Comparison of ENCODE assay signal across 33 mouse cellular contexts in genomic region chr14:79473384-79473783, GRCm38 (mm10). TPM values are rescaled to one million over a fixed set of nuclear protein-coding genes. Genes with fewer than 3 reads are reported as not detected.
"Had no signal": no experiment of that assay in that cellular context is flagged by ENCODE, and none has a peak within 500 bp of the region (broad histone marks: within the 10 kb centered on the region; RNA-seq: fewer than 3 reads in every experiment).

No protein-coding gene starts in this region.

- H3K4me3 ChIP-seq: left cerebral cortex, adult 2 months; limb, embryonic 10.5 days; limb, embryonic 12.5 days; limb, embryonic 13.5 days; limb, embryonic 15.5 days; liver, embryonic 12.5 days; liver, embryonic 13.5 days; liver, embryonic 15.5 days; lung, embryonic 15.5 days; megakaryocyte, embryonic 14.5 days; midbrain, embryonic 10.5 days; midbrain, embryonic 12.5 days; midbrain, embryonic 13.5 days; midbrain, embryonic 15.5 days; myocyte; neural tube, embryonic 12.5 days had no signal

- H3K27me3 ChIP-seq: limb, embryonic 12.5 days; limb, embryonic 13.5 days; limb, embryonic 15.5 days; liver, embryonic 12.5 days; liver, embryonic 13.5 days; liver, embryonic 15.5 days; lung, embryonic 15.5 days; megakaryocyte, embryonic 14.5 days; midbrain, embryonic 12.5 days; midbrain, embryonic 13.5 days; midbrain, embryonic 15.5 days; neural tube, embryonic 12.5 days had no signal

- H3K4me1 ChIP-seq: limb, embryonic 10.5 days; limb, embryonic 12.5 days; limb, embryonic 13.5 days; limb, embryonic 15.5 days; liver, embryonic 13.5 days; liver, embryonic 15.5 days; lung, embryonic 15.5 days; midbrain, embryonic 10.5 days; midbrain, embryonic 12.5 days; neural tube, embryonic 12.5 days had no signal

- H3K9me3 ChIP-seq: limb, embryonic 10.5 days; limb, embryonic 12.5 days; limb, embryonic 13.5 days; limb, embryonic 15.5 days; liver, embryonic 12.5 days; liver, embryonic 13.5 days; liver, embryonic 15.5 days; lung, embryonic 15.5 days; megakaryocyte, embryonic 14.5 days; midbrain, embryonic 10.5 days; midbrain, embryonic 12.5 days; midbrain, embryonic 13.5 days; midbrain, embryonic 15.5 days; neural tube, embryonic 12.5 days had no signal

- H3K4me2 ChIP-seq: limb, embryonic 12.5 days; limb, embryonic 13.5 days; limb, embryonic 15.5 days; liver, embryonic 11.5 days; liver, embryonic 12.5 days; liver, embryonic 13.5 days; liver, embryonic 15.5 days; lung, embryonic 14.5 days; lung, embryonic 15.5 days; midbrain, embryonic 11.5 days; midbrain, embryonic 12.5 days; midbrain, embryonic 13.5 days; midbrain, embryonic 15.5 days; neural tube, embryonic 12.5 days had no signal

- H3K9ac ChIP-seq: limb, embryonic 12.5 days; limb, embryonic 13.5 days; limb, embryonic 15.5 days; liver, embryonic 12.5 days; liver, embryonic 13.5 days; liver, embryonic 14.5 days; liver, embryonic 15.5 days; lung, embryonic 14.5 days; lung, embryonic 15.5 days; midbrain, embryonic 12.5 days; midbrain, embryonic 13.5 days; midbrain, embryonic 15.5 days; neural tube, embryonic 12.5 days had no signal

- H3K27ac ChIP-seq: left cerebral cortex, adult 2 months; limb, embryonic 10.5 days; limb, embryonic 12.5 days; limb, embryonic 13.5 days; limb, embryonic 15.5 days; liver, embryonic 12.5 days; liver, embryonic 13.5 days; liver, embryonic 14.5 days; liver, embryonic 15.5 days; lung, embryonic 15.5 days; macrophage; midbrain, embryonic 10.5 days; midbrain, embryonic 12.5 days; midbrain, embryonic 13.5 days; midbrain, embryonic 15.5 days; neural tube, embryonic 12.5 days had no signal

- ATAC-seq: liver, embryonic 12.5 days; lung, postnatal 0 days; midbrain, embryonic 13.5 days; midbrain, embryonic 15.5 days; midbrain, embryonic 16.5 days had no signal

- DNase-seq: left cerebral cortex, postnatal 4 days; liver; liver, embryonic 13.5 days; lung, adult 18-20 months; lung, embryonic 14.5 days; lung, postnatal 10 days; lung, postnatal 14 days; lung, postnatal 36 days; lung, postnatal 4 days; midbrain, embryonic 14.5 days had no signal

RNA-seq across cellular contexts. Expression of gene Kbtbd6, which starts 21.7 kb away (rescaled TPM):
- total RNA-seq: monocyte, adult 5-6 weeks had no signal
- polyA plus RNA-seq: liver, adult 2 months had no signal
